Mouse (Mus musculus) liver, embryonic 11.5 days (tissue): ENCODE data around the gene Psg27. TPM values are rescaled to one million over a fixed set of nuclear protein-coding genes. Genes with fewer than 3 reads are reported as not detected.
"Not testable (repeated sequence)": the region's sequence is repeated elsewhere in the genome, so short reads cannot be mapped to it uniquely, and the experiment has no call there.

Experiments used
- ATAC-seq: fragments of 200-750 bp; cut with Nextera tagmentation; replicated peaks from 2 replicates; pipeline ENCODE4 v1.8.0; 2017; ENCODE audit warnings: moderate number of reproducible peaks, mild to moderate bottlenecking, moderate TSS enrichment, moderate library complexity; ENCODE audit not compliant: low FRiP score
- DNase-seq: peaks from one replicate; pipeline ENCODE4 v3.0.0-alpha.2; 2017; ENCODE audit warnings: low spot score
- H3K27ac ChIP-seq: fragments of 300-500 bp; sonication (generic); 2 replicates; pipeline ENCODE4 v1.5.1; 2014; ENCODE audit warnings: mild to moderate bottlenecking, low read depth, low read length, control low read depth
- H3K27me3 ChIP-seq: fragments of 300-500 bp; sonication (generic); replicated peaks from 2 replicates; pipeline ENCODE4 v1.6.1; 2014; ENCODE audit warnings: low read length, mixed read lengths; ENCODE audit not compliant: control insufficient read depth, insufficient read depth
- H3K36me3 ChIP-seq: fragments of 300-500 bp; sonication (generic); 2 replicates; pipeline ENCODE4 v1.6.1; 2014; ENCODE audit warnings: mild to moderate bottlenecking, low read length, moderate library complexity, mixed read lengths; ENCODE audit not compliant: control insufficient read depth, insufficient read depth
- H3K4me1 ChIP-seq: fragments of 300-500 bp; sonication (generic); replicated peaks from 2 replicates; pipeline ENCODE4 v1.6.1; 2014; ENCODE audit warnings: low read length, mixed read lengths; ENCODE audit not compliant: control insufficient read depth, insufficient read depth
- H3K4me2 ChIP-seq: fragments of 300-500 bp; sonication (generic); 2 replicates; pipeline ENCODE4 v1.6.1; 2014; ENCODE audit warnings: mild to moderate bottlenecking, control low read depth, moderate library complexity
- H3K4me3 ChIP-seq: fragments of 300-500 bp; sonication (generic); 2 replicates; pipeline ENCODE4 v1.5.1; 2014; ENCODE audit warnings: low read depth, low read length, control low read depth
- H3K9ac ChIP-seq: fragments of 300-500 bp; sonication (generic); 2 replicates; pipeline ENCODE4 v1.6.1; 2014; ENCODE audit warnings: low read depth, low read length, control low read depth
- H3K9me3 ChIP-seq: fragments of 300-500 bp; sonication (generic); 2 replicates; pipeline ENCODE4 v1.6.1; 2016; ENCODE audit warnings: low read length, inconsistent platforms, mixed read lengths; ENCODE audit not compliant: control insufficient read depth
- WGBS: fragments of 180-500 bp; shearing (Covaris S2); extraction: QIAGEN DNeasy Blood & Tissue Kit; methylation state at CpG from one replicate; pipeline ENCODE4 v1.1.7; 2014; 5-methylcytosine and 5-hydroxymethylcytosine counted together
- polyA plus RNA-seq: library from polyadenylated mRNA; unstranded; fragments of >200 nt; fragmentation: Nextera tagmentation; extraction: Ambion mirVana; gene quantifications from 2 replicates; pipeline ENCODE4 v1.2.1, GENCODE M21; 2014

Psg27 gene
- not detected in 2 replicates for polyA plus RNA-seq

- Histone ChIP-seq H3K36me3 (no peaks in the 10 kb centered on the region), H3K4me3 (no peak within 1 kb of the TSS), H3K4me1 (no peaks in the 10 kb centered on the region), H3K27me3 (no peaks in the 10 kb centered on the region), H3K9me3 (no peaks in the 10 kb centered on the region), H3K4me2 (no peak within 1 kb of the TSS), H3K27ac (no peak within 1 kb of the TSS), H3K9ac (no peak within 1 kb of the TSS)
- 71% methylated on average over 3 of the region's 3 CpGs for WGBS
- DNase-seq (no peak), ATAC-seq (no peak)
Measured at GRCm38 (mm10) chr7:18567205-18567604, at the start of gene Psg27. Psg27 (minus strand) TSS chr7:18567305.

- not testable (repeated sequence) for H3K27me3 ChIP-seq, H3K4me3 ChIP-seq, H3K27ac ChIP-seq, ATAC-seq, H3K4me2 ChIP-seq, H3K36me3 ChIP-seq, H3K4me1 ChIP-seq, DNase-seq, H3K9me3 ChIP-seq, H3K9ac ChIP-seq
- WGBS, result 36% methylated on average over 1 of the region's 2 CpGs
Measured at GRCm38 (mm10) chr7:18616401-18616800, 49.3 kb upstream of the Psg27 start, which contains the start of gene Psg23. Psg23 (minus strand) TSS chr7:18616501.

- no peaks in the 10 kb centered on the region for H3K36me3 ChIP-seq
- no peak overlapping the region for H3K4me2 ChIP-seq
- H3K9me3 ChIP-seq, result no peaks in the 10 kb centered on the region
- H3K9ac ChIP-seq, result no peak overlapping the region
- DNase-seq (no peak), ATAC-seq (no peak)
- no peak overlapping the region for H3K4me3 ChIP-seq
- no peaks in the 10 kb centered on the region for H3K4me1 ChIP-seq
- H3K27ac ChIP-seq, result no peak overlapping the region
- H3K27me3 ChIP-seq, result no peaks in the 10 kb centered on the region
Measured at GRCm38 (mm10) chr7:18559850-18560249, 7.3 kb downstream of the Psg27 start.

- not testable (repeated sequence) for H3K4me3 ChIP-seq, H3K9ac ChIP-seq, DNase-seq, H3K4me2 ChIP-seq, H3K9me3 ChIP-seq, H3K4me1 ChIP-seq, ATAC-seq, H3K27ac ChIP-seq, H3K36me3 ChIP-seq, H3K27me3 ChIP-seq
- WGBS, result 70% methylated on average over 3 of the region's 3 CpGs
Measured at GRCm38 (mm10) chr7:18555751-18556150, 11.4 kb downstream of the Psg27 start.

GRCm38 (mm10) chr7:18533420-18533819, 33.7 kb downstream of the Psg27 start:
- no peaks in the 10 kb centered on the region for H3K4me1 ChIP-seq
- ATAC-seq (no peak), DNase-seq (no peak)
- H3K4me3 ChIP-seq, result no peak overlapping the region
- H3K36me3 ChIP-seq, result no peaks in the 10 kb centered on the region
- H3K27ac ChIP-seq, result no peak overlapping the region
- 41% methylated on average over 3 of the region's 3 CpGs for WGBS
- no peaks in the 10 kb centered on the region for H3K9me3 ChIP-seq
- no peak overlapping the region for H3K4me2 ChIP-seq
- H3K27me3 ChIP-seq, result no peaks in the 10 kb centered on the region
- no peak overlapping the region for H3K9ac ChIP-seq

GRCm38 (mm10) chr7:18532169-18532568, 34.9 kb downstream of the Psg27 start, which contains the start of gene Psg25:
Psg25 (minus strand) TSS chr7:18532269.
- Histone ChIP-seq H3K9ac (no peak within 1 kb of the TSS), H3K36me3 (no peaks in the 10 kb centered on the region), H3K4me3 (no peak within 1 kb of the TSS), H3K4me2 (no peak within 1 kb of the TSS), H3K27ac (no peak within 1 kb of the TSS), H3K4me1 (no peaks in the 10 kb centered on the region), H3K9me3 (no peaks in the 10 kb centered on the region), H3K27me3 (no peaks in the 10 kb centered on the region)
- DNase-seq (no peak), ATAC-seq (no peak)
- 81% methylated on average over 1 of the region's 1 CpGs for WGBS

GRCm38 (mm10) chr7:18524668-18525067, 42.4 kb downstream of the Psg27 start:
- Histone ChIP-seq H3K4me1 (no peaks in the 10 kb centered on the region), H3K27me3 (no peaks in the 10 kb centered on the region), H3K9me3 (no peaks in the 10 kb centered on the region), H3K9ac (no peak overlapping the region), H3K4me3 (no peak overlapping the region), H3K27ac (no peak overlapping the region), H3K4me2 (no peak overlapping the region), H3K36me3 (no peaks in the 10 kb centered on the region)
- 90% methylated on average over 8 of the region's 8 CpGs for WGBS
- ATAC-seq, result no peak
- no peak for DNase-seq

GRCm38 (mm10) chr7:18512848-18513247, 54.3 kb downstream of the Psg27 start:
- H3K9me3 ChIP-seq, H3K4me2 ChIP-seq, H3K9ac ChIP-seq, H3K4me1 ChIP-seq, H3K36me3 ChIP-seq, H3K27ac ChIP-seq, H3K4me3 ChIP-seq, DNase-seq, H3K27me3 ChIP-seq, ATAC-seq: not testable (repeated sequence)

- not testable (repeated sequence) for H3K4me3 ChIP-seq, H3K27ac ChIP-seq, ATAC-seq, H3K4me1 ChIP-seq, H3K9me3 ChIP-seq, H3K9ac ChIP-seq, H3K4me2 ChIP-seq, DNase-seq, H3K36me3 ChIP-seq, H3K27me3 ChIP-seq
- 44% methylated on average over 2 of the region's 2 CpGs for WGBS
Measured at GRCm38 (mm10) chr7:18512417-18512816, 54.7 kb downstream of the Psg27 start.
